Mouse (Mus musculus): ENCODE results near the gene Eml1.

GRCm38 (mm10) chr12:108399191-108399590 lies 28.4 kb downstream of the Eml1 start:
- TF ChIP-seq CTCF (IDR thresholded peaks at IDR 0.05; ENCODE audit: low read depth, low read length) (no peak), POLR2A (IDR thresholded peaks at IDR 0.05; ENCODE audit: insufficient read depth, low read length) (no peak)

Measured in ES-Bruce4 (cell line).